24 mouse cellular contexts compared by ENCODE assay signal in the genomic region with DNA sequence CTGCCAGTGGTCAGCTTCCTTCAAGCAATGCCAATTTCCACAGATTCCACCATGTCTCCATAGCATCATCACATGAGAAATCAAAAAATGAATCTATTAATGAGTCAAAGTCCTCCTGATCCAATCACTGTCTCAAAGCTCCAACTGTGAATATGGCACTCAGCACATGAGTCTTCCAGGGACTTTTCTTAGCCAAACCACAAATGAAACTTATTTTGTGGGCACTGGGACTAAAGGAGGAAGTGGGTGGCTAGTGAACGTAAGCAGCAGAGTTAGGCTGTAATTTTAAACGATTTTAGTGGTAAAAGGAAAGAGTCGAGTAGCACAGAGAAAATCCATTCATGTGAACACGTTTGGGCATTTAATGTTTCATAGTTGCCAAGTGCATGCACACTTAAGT. TPM values are rescaled to one million over a fixed set of nuclear protein-coding genes. Genes with fewer than 3 reads are reported as not detected.
DNase-seq lines count a peak whose midpoint lies in the region; ATAC-seq lines count a peak whose summit lies in the region.
"Had no signal": no experiment of that assay in that cellular context is flagged by ENCODE, and none has a peak within 500 bp of the region (broad histone marks: within the 10 kb centered on the region; RNA-seq: fewer than 3 reads in every experiment).

No protein-coding gene starts in this region.

- no peaks in the 10 kb centered on the region for H3K9me3 ChIP-seq in embryonic facial prominence, embryonic 14.5 days (ENCODE audit: control insufficient read depth, low read length)
- H3K9me3 ChIP-seq: embryonic facial prominence, embryonic 12.5 days; forebrain, embryonic 10.5 days; heart, embryonic 10.5 days; hindbrain, embryonic 10.5 days; intestine, embryonic 15.5 days had no signal

- 57% methylated on average over 4 of the region's 4 CpGs for WGBS in embryonic facial prominence, embryonic 14.5 days

- H3K4me3 ChIP-seq in embryonic facial prominence, embryonic 14.5 days (ENCODE audit: low read depth, low read length) = no peak overlapping the region
- H3K4me3 ChIP-seq: embryonic facial prominence, embryonic 12.5 days; erythroblast, embryonic 14.5 days; forebrain, embryonic 10.5 days; gastrocnemius, adult 2 months; heart, embryonic 10.5 days; hindbrain, embryonic 10.5 days; intestine, embryonic 15.5 days had no signal

- H3K9ac ChIP-seq in embryonic facial prominence, embryonic 14.5 days (ENCODE audit: low read depth, low read length) = no peak overlapping the region
- H3K9ac ChIP-seq: embryonic facial prominence, embryonic 12.5 days; hindbrain, embryonic 14.5 days; intestine, embryonic 15.5 days had no signal

- H3K4me2 ChIP-seq in embryonic facial prominence, embryonic 14.5 days (ENCODE audit: low read depth, low read length) = no peak overlapping the region
- H3K4me2 ChIP-seq: embryonic facial prominence, embryonic 12.5 days; hindbrain, embryonic 14.5 days; intestine, embryonic 15.5 days had no signal

- H3K4me1 ChIP-seq in embryonic facial prominence, embryonic 14.5 days (ENCODE audit: control insufficient read depth, insufficient read depth, low read length) = peaks cover 15% of the 10 kb centered on the region
- H3K4me1 ChIP-seq: heart, embryonic 10.5 days; intestine, embryonic 15.5 days had no signal

- no peak overlapping the region for H3K27ac ChIP-seq in embryonic facial prominence, embryonic 14.5 days (replicated peaks; ENCODE audit: low read depth, low read length)
- H3K27ac ChIP-seq: embryonic facial prominence, embryonic 12.5 days; forebrain, embryonic 10.5 days; gastrocnemius, adult 2 months; heart, embryonic 10.5 days; hindbrain, embryonic 10.5 days; hindbrain, embryonic 14.5 days; intestine, embryonic 15.5 days had no signal

- no peaks in the 10 kb centered on the region for H3K27me3 ChIP-seq in embryonic facial prominence, embryonic 14.5 days (replicated peaks; ENCODE audit: control insufficient read depth, insufficient read depth, low read length)
- H3K27me3 ChIP-seq: embryonic facial prominence, embryonic 12.5 days; intestine, embryonic 15.5 days had no signal

- no peaks in the 10 kb centered on the region for H3K36me3 ChIP-seq in embryonic facial prominence, embryonic 14.5 days (ENCODE audit: control insufficient read depth, insufficient read depth, low read length)
- H3K36me3 ChIP-seq: embryonic facial prominence, embryonic 12.5 days; forebrain, embryonic 10.5 days; heart, embryonic 10.5 days; hindbrain, embryonic 10.5 days; intestine, embryonic 15.5 days had no signal

- DNase-seq in 3134 (ENCODE audit: extremely low read depth, insufficient read length, low spot score) (peak; percentile 52), 416B (ENCODE audit: low read depth) (peak; percentile 0)
- peak; percentile 19 for DNase-seq in embryonic facial prominence, embryonic 14.5 days (ENCODE audit: low spot score)
- DNase-seq in adrenal gland, postnatal 36 days = no peak
- DNase-seq in kidney, postnatal 36 days = no peak
- DNase-seq in lung, postnatal 4 days = no peak
- DNase-seq: adrenal gland, adult 2 months; adrenal gland, postnatal 25 days; cerebellum, adult 2 months; cerebellum, postnatal 10 days; embryo, embryonic 11 days; gastrocnemius, adult 2 months; gastrocnemius, postnatal 25 days; heart, adult 18-20 months; heart, postnatal 10 days had no signal

- no peak for ATAC-seq in embryonic facial prominence, embryonic 14.5 days (ENCODE audit: low read depth)
- ATAC-seq in megakaryocyte, adult 5-6 weeks (ENCODE audit: poor library complexity, severe bottlenecking) = peak; percentile 60
- ATAC-seq: forebrain, embryonic 14.5 days; intestine, embryonic 15.5 days had no signal

RNA-seq across cellular contexts. Expression of a gene that starts 21.0 kb away (rescaled TPM):
- 20.5 and 22.2 TPM in 2 replicates for polyA plus RNA-seq in embryonic facial prominence, embryonic 14.5 days (2014; fragmentation: Nextera tagmentation; extraction: Ambion mirVana)
- not detected in 2 replicates for total RNA-seq in megakaryocyte, adult 5-6 weeks (2015)
- total RNA-seq in megakaryocyte, adult 5-6 weeks (2017) = not detected in 2 replicates
- 1 to 10 TPM; 8.3 to 8.6 TPM for total RNA-seq in adrenal gland, postnatal 36 days (2021)
- polyA plus RNA-seq: erythroblast, embryonic 14.5 days had no signal

Comparison
In these comparisons a context has a peak if more than half of its experiments do, and no peak if none do; other contexts are left out.
1. DNase-seq: peak in 3134 (single experiment), 416B (single experiment) and embryonic facial prominence, embryonic 14.5 days (single experiment); none in adrenal gland, postnatal 36 days (0 of 2), kidney, postnatal 36 days (0 of 2) and lung, postnatal 4 days (0 of 2).
2. RNA of a gene that starts 21.0 kb away (total RNA-seq): 8.3 to 8.6 TPM in adrenal gland, postnatal 36 days; not detected in megakaryocyte, adult 5-6 weeks; every median in the first group is over 4 times any median in the second.